Mouse (Mus musculus) bone marrow, adult 2 months (tissue): ENCODE results near the gene Tbl1xr1.

Experiments
- CTCF ChIP-seq: fragments of 200-500 bp; IDR thresholded peaks from 2 replicates; pipeline ENCODE4 v1.5.1; 2011; ENCODE audit warnings: low read length, control low read depth; ENCODE audit not compliant: control insufficient read depth, insufficient read depth
- POLR2A ChIP-seq: fragments of 200-500 bp; IDR thresholded peaks from 2 replicates; pipeline ENCODE4 v1.6.1; 2011; ENCODE audit warnings: low read depth, mild to moderate bottlenecking, control low read depth, low read length, borderline replicate concordance; ENCODE audit not compliant: control insufficient read depth

- TF ChIP-seq CTCF (no peak), POLR2A (no peak)
Measured at GRCm38 (mm10) chr3:22144255-22144654, 67.8 kb downstream of the Tbl1xr1 start.
